In the genomic region with DNA sequence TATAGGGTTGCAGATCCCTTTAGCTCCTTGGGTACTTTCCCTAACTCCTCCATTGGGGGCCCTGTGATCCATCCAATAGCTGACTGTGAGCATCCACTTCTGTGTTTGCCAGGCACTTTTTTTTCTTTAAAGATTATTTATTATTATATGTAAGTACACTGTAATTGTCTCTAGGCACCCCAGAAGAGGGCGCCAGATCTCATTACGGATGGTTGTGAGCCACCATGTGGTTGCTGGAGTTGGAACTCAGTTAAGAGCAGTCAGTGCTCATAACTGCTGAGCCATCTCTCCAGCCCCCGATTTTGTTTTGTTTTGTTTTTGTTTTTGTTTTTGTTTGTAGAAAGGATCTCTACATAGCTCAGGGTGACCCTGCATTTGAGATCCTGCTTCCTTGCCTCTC, we compare ENCODE assay signal across 8 mouse cellular contexts. TPM values are rescaled to one million over a fixed set of nuclear protein-coding genes. Genes with fewer than 3 reads are reported as not detected.
A peak's percentile ranks its signal among the peaks of the same experiment; 100 is the strongest.
DNase-seq lines count a peak whose midpoint lies in the region; TF ChIP-seq lines count a peak whose summit lies in the region.
"Not testable (repeated sequence)": the region's sequence is repeated elsewhere in the genome, so short reads cannot be mapped to it uniquely, and the experiment has no call there.

No protein-coding gene starts in this region.

- not testable (repeated sequence) for H3K4me1 ChIP-seq in ES-Bruce4 (ENCODE audit: control insufficient read depth, insufficient read depth, low read length)

- H3K27me3 ChIP-seq in ES-Bruce4 (ENCODE audit: control insufficient read depth, insufficient read depth, low read length, poor library complexity, severe bottlenecking) = not testable (repeated sequence)

- intact Hi-C loops in heart, postnatal 10 days (cut with DNase I) = not testable (repeated sequence)

- H3K9ac ChIP-seq in ES-Bruce4 (ENCODE audit: low read depth, poor library complexity, severe bottlenecking) = not testable (repeated sequence)

- not testable (repeated sequence) for H3K27ac ChIP-seq in ES-Bruce4 (ENCODE audit: insufficient read depth, low read length)

- TF ChIP-seq EP300 in ES-Bruce4 (IDR thresholded peaks at IDR 0.05; ENCODE audit: insufficient read depth, low read depth, low read length) = not testable (repeated sequence)

- not testable (repeated sequence) for H3K36me3 ChIP-seq in ES-Bruce4 (ENCODE audit: control insufficient read depth, insufficient read depth, low read length, poor library complexity, severe bottlenecking)

- not testable (repeated sequence) for TF ChIP-seq POLR2A in ES-Bruce4 (IDR thresholded peaks at IDR 0.05; ENCODE audit: insufficient read depth, low read length)

- peak; percentile 51 for DNase-seq in adrenal gland, postnatal 25 days
- peak; percentile 38 for DNase-seq in embryo, embryonic 10 days (ENCODE audit: low spot score)
- peak; percentile 31 to 37 for DNase-seq in heart, postnatal 10 days
- DNase-seq in kidney, postnatal 4 days = peak; percentile 65 to 72
- DNase-seq in lung, postnatal 25 days (ENCODE audit: low spot score) = peak; percentile 41
- peak; percentile 12 for DNase-seq in spleen, adult 12 weeks (ENCODE audit: low spot score)
- peak; percentile 49 for DNase-seq in urinary bladder, postnatal 14 days (ENCODE audit: low spot score)

- not testable (repeated sequence) for H3K4me3 ChIP-seq in ES-Bruce4 (ENCODE audit: low read depth, low read length)

- peak; percentile 47 for TF ChIP-seq CTCF in ES-Bruce4 (IDR thresholded peaks at IDR 0.05; ENCODE audit: low read depth, low read length)

- not testable (repeated sequence) for H3K9me3 ChIP-seq in ES-Bruce4 (replicated peaks; ENCODE audit: control insufficient read depth, insufficient read depth, low read length, poor library complexity, severe bottlenecking)

RNA-seq across cellular contexts. Expression of a gene that starts 24.5 kb away (rescaled TPM):
- polyA plus RNA-seq in ES-Bruce4 (2011; ENCODE audit: insufficient read depth, insufficient read length, low read depth, missing spikeins) = 4.4 and 4.5 TPM in 2 replicates
- 16.8 and 17.7 TPM in 2 replicates for total RNA-seq in adrenal gland, postnatal 25 days (2021)
- total RNA-seq in heart, postnatal 10 days (2021) = 10 to 100 TPM; 20.6 to 29.3 TPM

Comparison
In these comparisons a context has a peak if more than half of its experiments do, and no peak if none do; other contexts are left out.
1. DNase-seq: peak in every context shown above with its lines; median percentile 68 in kidney, postnatal 4 days; 51 in adrenal gland, postnatal 25 days; 49 in urinary bladder, postnatal 14 days; 41 in lung, postnatal 25 days; 38 in embryo, embryonic 10 days; 34 in heart, postnatal 10 days; 12 in spleen, adult 12 weeks.